Mouse (Mus musculus) heart, adult 18-20 months (tissue): Measurements from ENCODE around the gene Arhgap45. TPM values are rescaled to one million over a fixed set of nuclear protein-coding genes. Genes with fewer than 3 reads are reported as not detected.

Experiments used
- total RNA-seq, 2 experiments: library from RNA; stranded (reverse); gene quantifications; 2 replicates each; pipeline ENCODE4 v1.2.3; 2021

Arhgap45 gene
- total RNA-seq, 2 experiments from 2014 or later: 3.1 to 8.7 TPM

Other genes starting within 250 kb of the Arhgap45 start
- 10 to 100 TPM; 22.0 to 23.1 TPM for gene Rnf126, start 249.7 kb upstream of the Arhgap45 start, total RNA-seq
- 1 to 10 TPM; 3.5 to 4.5 TPM for gene Fstl3, start 239.4 kb upstream of the Arhgap45 start, total RNA-seq
- gene Prss57, start 225.7 kb upstream of the Arhgap45 start, total RNA-seq: not detected
- gene Palm, start 223.1 kb upstream of the Arhgap45 start, total RNA-seq: 10 to 100 TPM; 44.3 to 45.7 TPM
- gene Misp, start 195.7 kb upstream of the Arhgap45 start, total RNA-seq: under 1 TPM; 0.42 to 0.67 TPM
- 10 to 100 TPM; 35.8 to 39.9 TPM for gene Ptbp1, start 162.2 kb upstream of the Arhgap45 start, total RNA-seq
- gene Prtn3, start 142.2 kb upstream of the Arhgap45 start, total RNA-seq: not detected
- gene Plppr3, start 142.0 kb upstream of the Arhgap45 start, total RNA-seq: under 1 TPM; 0.12 to 0.18 TPM
- not detected for gene Elane, start 130.4 kb upstream of the Arhgap45 start, total RNA-seq
- 100 to 1,000 TPM in 1 of 2 experiments, 10 to 100 TPM in 1; 49.7 to 435 TPM for gene Cfd, start 125.8 kb upstream of the Arhgap45 start, total RNA-seq
- gene Med16, start 107.7 kb upstream of the Arhgap45 start, total RNA-seq: 10 to 100 TPM; 50.4 to 56.7 TPM
- gene Gm26602, start 105.8 kb upstream of the Arhgap45 start, total RNA-seq: not detected
- under 1 TPM; 0.17 to 0.46 TPM for gene Kiss1r, start 99.7 kb upstream of the Arhgap45 start, total RNA-seq
- gene R3hdm4, start 95.4 kb upstream of the Arhgap45 start, total RNA-seq: 10 to 100 TPM; 75.3 to 78.2 TPM
- gene Arid3a, start 89.6 kb upstream of the Arhgap45 start, total RNA-seq: 1 to 10 TPM; 1.0 to 1.1 TPM
- 10 to 100 TPM; 33.1 to 33.6 TPM for gene Wdr18, start 56.5 kb upstream of the Arhgap45 start, total RNA-seq
- gene Grin3b, start 45.9 kb upstream of the Arhgap45 start, total RNA-seq: under 1 TPM; 0.57 to 0.67 TPM
- gene Tmem259, start 32.3 kb upstream of the Arhgap45 start, total RNA-seq: 100 to 1,000 TPM; 120 TPM
- 10 to 100 TPM; 28.3 to 32.6 TPM for gene Cnn2, start 28.1 kb upstream of the Arhgap45 start, total RNA-seq
- 1 to 10 TPM; 6.5 to 7.6 TPM for gene Abca7, start 20.2 kb upstream of the Arhgap45 start, total RNA-seq
- gene Polr2e, start 23.1 kb downstream of the Arhgap45 start, total RNA-seq: 10 to 100 TPM; 92.9 to 97.6 TPM
- gene Gpx4, start 30.5 kb downstream of the Arhgap45 start, total RNA-seq: 1,000 to 10,000 TPM in 1 of 2 experiments, 100 to 1,000 TPM in 1; 983 to 1,022 TPM
- gene Sbno2, start 88.9 kb downstream of the Arhgap45 start, total RNA-seq: 10 to 100 TPM in 1 of 2 experiments, 1 to 10 TPM in 1; 9.0 to 10.1 TPM
- gene Stk11, start 99.2 kb downstream of the Arhgap45 start, total RNA-seq: 100 to 1,000 TPM; 127 to 149 TPM
- gene Atp5d, start 122.0 kb downstream of the Arhgap45 start, total RNA-seq: 1,000 to 10,000 TPM; 1,096 to 1,108 TPM
- 1 to 10 TPM; 2.7 to 3.1 TPM for gene Cbarp, start 124.2 kb downstream of the Arhgap45 start, total RNA-seq
- gene Midn, start 131.6 kb downstream of the Arhgap45 start, total RNA-seq: 100 to 1,000 TPM; 117 to 125 TPM
- gene Cirbp, start 149.3 kb downstream of the Arhgap45 start, total RNA-seq: 10 to 100 TPM; 46.3 to 54.9 TPM
- 1 to 10 TPM; 4.2 to 5.7 TPM for gene 1600002K03Rik, start 156.3 kb downstream of the Arhgap45 start, total RNA-seq
- 1 to 10 TPM in 1 of 2 experiments, under 1 TPM in 1; 0.98 to 1.3 TPM for gene Efna2, start 162.8 kb downstream of the Arhgap45 start, total RNA-seq
- gene Mum1, start 209.8 kb downstream of the Arhgap45 start, total RNA-seq: 10 to 100 TPM; 11.4 to 14.2 TPM
- 1,000 to 10,000 TPM; 1,019 to 1,055 TPM for gene Ndufs7, start 232.5 kb downstream of the Arhgap45 start, total RNA-seq
- 10 to 100 TPM in 1 of 2 experiments, 1 to 10 TPM in 1; 8.9 to 14.8 TPM for gene Gamt, start 244.4 kb downstream of the Arhgap45 start, total RNA-seq
- gene Dazap1, start 244.8 kb downstream of the Arhgap45 start, total RNA-seq: 10 to 100 TPM; 46.9 to 58.8 TPM